Mouse (Mus musculus) G1E-ER4 (cell line): ENCODE data around the gene Bicd1. TPM values are rescaled to one million over a fixed set of nuclear protein-coding genes. Genes with fewer than 3 reads are reported as not detected.

Experiments used
- GATA1 ChIP-seq: IDR thresholded peaks from one replicate; pipeline ENCODE4 v1.8.0; 2012; ENCODE audit warnings: low read length, inconsistent platforms
- polyA plus RNA-seq: library from polyadenylated mRNA; stranded (reverse); fragments of >175 nt; gene quantifications from 2 replicates; pipeline ENCODE4 v1.2.3, GENCODE M21; 2012

Bicd1 gene
- 0.79 and 0.83 TPM in 2 replicates for polyA plus RNA-seq

GRCm38 (mm10) chr6:149408833-149409332 is at the start of gene Bicd1:
Gene Bicd1, plus strand, starts transcription at chr6:149408886.
- TF ChIP-seq GATA1, result no peak

DNA sequence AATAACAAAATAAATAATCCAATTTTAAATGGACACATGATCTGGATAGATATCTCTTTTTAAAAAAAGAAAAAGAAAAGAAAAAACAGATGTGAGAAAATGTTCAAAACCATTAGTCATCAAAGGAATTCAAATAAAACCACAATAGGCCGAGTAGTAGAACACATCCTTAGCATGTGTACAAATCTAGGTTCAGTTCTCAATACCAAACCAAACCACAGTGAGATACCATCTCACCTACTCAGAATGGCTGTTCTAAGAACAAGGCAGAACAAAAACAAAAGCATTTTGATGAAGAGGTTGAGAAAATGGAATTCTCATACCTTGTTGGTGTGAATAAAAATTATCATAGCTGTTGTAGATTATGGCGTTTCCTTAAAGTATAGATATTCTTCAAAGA is 42.3 kb upstream of the Bicd1 start:
- no peak for TF ChIP-seq GATA1

- no peak for TF ChIP-seq GATA1
These were observed 33.7 kb upstream of the Bicd1 start for GRCm38 (mm10) chr6:149374986-149375457.

GRCm38 (mm10) chr6:149383531-149383930 is 25.2 kb upstream of the Bicd1 start:
- TF ChIP-seq GATA1, result no peak

DNA sequence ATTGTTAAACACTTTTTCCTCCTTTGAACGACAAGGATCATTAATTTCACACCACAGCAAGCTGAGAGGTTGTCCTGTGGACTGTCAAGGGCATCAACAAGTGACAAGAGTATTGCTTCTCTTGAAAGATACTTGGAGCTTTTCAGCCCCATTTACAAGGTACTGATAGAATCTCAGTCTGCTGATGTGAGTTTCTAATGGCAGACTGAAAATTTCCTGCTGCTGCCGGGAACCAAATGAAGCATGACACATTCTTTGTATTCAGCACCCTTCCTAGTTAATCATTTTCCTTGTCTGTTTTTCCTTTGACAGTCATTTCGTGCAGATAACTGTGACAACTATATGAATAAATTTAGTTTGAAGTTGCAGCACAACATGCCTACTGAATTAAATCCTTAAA is 22.3 kb upstream of the Bicd1 start:
- no peak for TF ChIP-seq GATA1

DNA sequence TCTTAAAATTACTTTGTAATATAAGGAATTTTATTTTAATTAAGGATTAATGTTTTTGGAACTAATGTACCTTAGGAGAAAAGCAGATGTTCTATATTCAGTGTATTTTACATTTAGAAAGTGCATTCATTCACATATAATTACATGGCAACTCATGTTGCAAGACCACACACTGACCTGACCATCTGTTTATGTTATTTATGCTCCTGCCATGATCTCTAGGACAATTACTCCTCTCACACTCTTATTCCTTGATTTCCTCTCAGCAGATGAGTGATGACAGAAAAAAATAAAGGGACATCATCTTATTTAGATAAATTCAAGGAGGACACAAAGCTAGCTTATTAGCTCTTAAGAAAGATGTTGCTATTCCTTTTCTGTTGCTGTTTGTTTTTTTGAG is 9.3 kb upstream of the Bicd1 start:
- TF ChIP-seq GATA1, result no peak

DNA sequence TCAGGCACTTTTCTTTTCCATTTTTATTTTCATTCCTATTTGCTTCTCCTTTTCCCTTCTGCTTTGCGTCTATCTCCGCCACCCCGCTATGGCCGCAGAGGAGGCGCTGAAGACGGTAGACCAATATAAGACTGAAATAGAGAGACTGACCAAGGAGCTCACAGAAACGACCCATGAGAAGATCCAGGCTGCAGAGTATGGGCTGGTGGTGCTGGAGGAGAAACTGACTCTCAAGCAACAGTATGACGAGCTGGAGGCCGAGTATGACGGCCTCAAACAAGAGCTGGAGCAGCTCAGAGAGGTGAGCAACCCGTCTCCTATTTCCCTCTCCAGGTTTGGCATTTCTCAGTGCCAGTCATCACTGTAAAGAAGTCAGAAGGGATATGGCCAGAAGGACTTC is 655 bp downstream of the Bicd1 start:
- TF ChIP-seq GATA1, result no peak

GRCm38 (mm10) chr6:149409845-149410244 is 1.2 kb downstream of the Bicd1 start:
- no peak for TF ChIP-seq GATA1

GRCm38 (mm10) chr6:149413256-149413655 is 4.6 kb downstream of the Bicd1 start:
- TF ChIP-seq GATA1, result no peak

- no peak for TF ChIP-seq GATA1
These were observed 16.1 kb downstream of the Bicd1 start for GRCm38 (mm10) chr6:149424748-149425147.

DNA sequence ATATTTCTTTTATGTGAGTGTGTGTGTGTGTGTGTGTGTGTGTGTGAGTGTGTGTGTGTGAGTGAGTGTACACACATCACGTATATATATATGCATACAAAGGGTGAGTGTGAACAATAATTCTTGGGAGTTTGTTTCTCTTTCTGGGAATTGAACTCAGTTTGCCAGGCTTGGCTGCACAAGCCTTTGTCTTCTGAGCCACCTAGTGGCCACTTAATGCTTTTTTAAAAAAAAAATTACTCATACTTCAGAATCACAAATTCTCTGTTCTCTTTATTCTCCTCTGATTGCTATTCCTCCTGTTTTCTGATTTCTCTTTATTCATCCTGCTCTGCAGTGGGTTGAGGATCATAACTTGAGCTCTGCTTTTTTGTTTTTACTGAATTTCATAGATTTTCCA is 30.5 kb downstream of the Bicd1 start:
- TF ChIP-seq GATA1, result no peak

DNA sequence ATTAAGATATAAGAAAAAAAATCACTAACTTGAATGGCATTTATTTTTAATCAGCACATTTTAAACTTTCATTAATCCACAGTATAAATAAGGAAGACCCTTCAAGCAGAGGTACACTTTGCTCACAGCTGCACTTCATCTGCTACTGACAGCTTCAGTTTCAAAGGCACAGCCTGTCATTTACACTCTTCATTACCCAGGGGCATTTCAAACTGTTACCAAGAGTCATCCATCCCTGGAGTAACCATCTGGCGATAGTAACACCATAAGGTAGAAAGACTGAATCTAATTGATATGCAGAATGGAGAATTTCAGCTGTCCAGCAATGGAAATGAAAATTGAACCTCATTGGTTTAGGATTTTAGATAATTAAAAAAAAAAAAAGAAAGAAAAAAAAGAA is 34.2 kb downstream of the Bicd1 start:
- TF ChIP-seq GATA1, result no peak

- no peak for TF ChIP-seq GATA1
These were observed 37.2 kb downstream of the Bicd1 start for GRCm38 (mm10) chr6:149445854-149446253.

- TF ChIP-seq GATA1, result no peak
These were observed 48.6 kb downstream of the Bicd1 start for GRCm38 (mm10) chr6:149457324-149457723.

DNA sequence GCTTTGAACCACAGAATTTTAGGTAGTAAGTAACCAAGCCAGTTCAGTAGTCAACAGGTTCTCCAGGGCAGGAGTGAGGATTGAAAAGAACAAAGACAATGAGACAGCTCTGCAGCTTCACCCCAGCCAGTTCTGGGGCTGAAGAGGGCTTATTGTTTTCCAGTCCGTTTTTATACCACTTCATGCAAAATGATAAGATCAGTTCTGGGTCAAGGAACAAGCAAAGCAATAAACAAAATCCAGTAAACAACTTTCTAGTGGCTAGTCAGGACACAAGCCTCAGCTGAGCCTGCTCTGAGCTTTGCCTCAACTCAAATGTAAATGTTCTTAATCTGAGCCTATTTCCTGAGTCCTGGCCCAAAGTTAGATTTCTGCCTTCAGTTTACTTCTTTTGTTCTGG is 52.3 kb downstream of the Bicd1 start:
- TF ChIP-seq GATA1, result no peak

- no peak for TF ChIP-seq GATA1
These were observed 62.8 kb downstream of the Bicd1 start for GRCm38 (mm10) chr6:149471477-149471876.

- TF ChIP-seq GATA1, result no peak
These were observed 86.0 kb downstream of the Bicd1 start for GRCm38 (mm10) chr6:149494662-149495061.

DNA sequence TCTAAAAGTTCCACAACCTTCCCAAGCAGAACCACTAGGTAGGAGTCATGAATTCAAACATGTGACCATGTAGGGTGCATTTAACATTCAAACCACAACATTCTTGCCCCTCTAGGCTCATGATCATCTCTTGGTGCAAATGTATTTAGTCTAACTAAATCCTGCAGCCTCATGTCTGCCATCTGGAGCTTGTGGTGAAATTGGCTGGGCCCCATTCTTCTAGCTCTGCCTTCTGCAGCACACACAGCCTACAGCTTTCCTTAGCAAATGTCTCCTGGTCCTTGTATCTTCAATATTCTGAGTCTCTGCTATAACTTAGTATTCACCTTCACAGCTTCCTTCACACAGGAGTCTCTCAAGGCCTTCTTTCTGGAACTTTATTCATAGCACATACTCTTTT is 87.2 kb downstream of the Bicd1 start:
- TF ChIP-seq GATA1, result no peak
